Mouse (Mus musculus): ENCODE data around the gene 4932438H23Rik.

The 4932438H23Rik gene

GRCm38 (mm10) chr16:91011021-91011683 is 83.8 kb downstream of the 4932438H23Rik start, which contains the start of gene Synj1:
Gene Synj1, minus strand, starts transcription at chr16:91011308.
- in situ Hi-C loops (cut with MboI; ENCODE audit: low sequenced_read_pairs), result no loop called here

DNA sequence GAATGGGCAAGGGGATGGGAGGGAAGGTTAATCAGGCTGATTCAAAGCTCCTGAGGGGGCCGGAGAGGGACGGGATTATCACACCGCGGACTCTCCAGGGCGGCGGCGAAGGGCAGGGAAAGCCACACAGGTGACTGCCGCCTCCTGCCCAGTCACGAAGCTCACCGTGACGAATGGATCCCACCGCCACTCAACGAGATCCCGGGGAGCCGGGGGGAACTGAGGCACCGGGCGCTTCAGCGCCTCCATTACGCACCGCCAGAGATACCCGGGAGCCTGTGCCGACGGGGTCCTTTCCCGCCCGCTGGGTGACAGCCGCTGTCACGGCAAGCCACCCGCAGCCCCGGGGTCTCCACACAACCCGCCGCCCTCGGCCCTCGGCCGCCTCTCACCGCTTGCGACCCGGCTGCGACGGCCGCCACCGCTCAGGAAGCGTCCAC is 84.3 kb downstream of the 4932438H23Rik start:
- in situ Hi-C loops (cut with MboI; ENCODE audit: low sequenced_read_pairs), result no loop called here

- in situ Hi-C loops (cut with MboI; ENCODE audit: low sequenced_read_pairs), result no loop called here
Measured at GRCm38 (mm10) chr16:91009942-91010529, 84.9 kb downstream of the 4932438H23Rik start.

DNA sequence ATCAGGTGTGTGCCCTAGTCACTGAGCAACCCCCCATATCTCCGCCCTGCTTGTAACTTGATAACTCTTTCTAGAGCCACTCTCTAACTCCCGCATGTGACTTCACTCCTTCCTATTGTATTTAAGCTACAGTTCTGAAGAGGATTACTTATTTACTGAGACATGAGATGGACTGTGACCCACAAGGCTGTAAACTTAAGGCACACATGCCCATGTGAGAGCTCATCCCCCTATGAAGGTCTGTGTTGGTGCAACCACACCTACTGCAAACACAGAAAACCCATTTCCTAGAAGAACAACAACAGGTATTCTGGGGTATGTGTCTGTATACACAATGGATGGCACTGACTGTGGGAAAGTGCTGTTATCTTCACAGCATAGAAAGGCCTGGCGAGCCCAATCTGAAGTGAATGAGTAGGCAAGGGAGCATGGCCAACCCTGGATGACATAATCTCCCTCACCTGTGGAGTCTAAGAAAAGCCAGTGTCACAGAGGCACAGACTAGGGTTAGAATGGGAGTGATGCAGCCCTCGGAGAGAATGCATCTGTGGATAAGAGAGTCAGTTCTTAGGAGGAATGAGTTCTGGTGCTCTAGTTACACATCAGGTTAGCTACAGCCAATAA is 89.9 kb downstream of the 4932438H23Rik start:
- in situ Hi-C loops (cut with MboI; ENCODE audit: low sequenced_read_pairs), result no loop called here

Measured in CH12F3 (cell line).